Mouse (Mus musculus): ENCODE measurements around the gene Shisal1. TPM values are rescaled to one million over a fixed set of nuclear protein-coding genes. Genes with fewer than 3 reads are reported as not detected.

Shisal1 gene
- polyA plus RNA-seq, 1 experiment from 2014 or later, result 1.9 TPM

- Histone ChIP-seq H3K4me3 (ENCODE audit: low read length) (no peak overlapping the region), H3K4me2 (replicated peaks; ENCODE audit: low read depth, low read length) (no peak overlapping the region), H3K36me3 (ENCODE audit: insufficient read depth, low read length) (no peaks in the 10 kb centered on the region), H3K27ac (ENCODE audit: low read length) (no peak overlapping the region), H3K9ac (replicated peaks; ENCODE audit: low read length) (no peak overlapping the region), H3K27me3 (ENCODE audit: insufficient read depth, low read length) (no peaks in the 10 kb centered on the region), H3K4me1 (ENCODE audit: insufficient read depth, low read length) (peaks cover 7% of the 10 kb centered on the region), H3K9me3 (ENCODE audit: low read length) (0 out of 2 replicates have a peak, but pooled peaks cover 6% of the 10 kb centered on the region)
- 76% methylated on average over 5 of the region's 5 CpGs for WGBS
- ATAC-seq (ENCODE audit: low FRiP score, low TSS enrichment), result no peak
Observed at GRCm38 (mm10) chr15:84355081-84355480, 91.8 kb downstream of the Shisal1 start.

GRCm38 (mm10) chr15:84351915-84352844 lies 94.7 kb downstream of the Shisal1 start:
- H3K9ac ChIP-seq (replicated peaks; ENCODE audit: low read length), result no peak overlapping the region
- no peaks in the 10 kb centered on the region for H3K27me3 ChIP-seq (ENCODE audit: insufficient read depth, low read length)
- peaks cover 11% of the 10 kb centered on the region; the same call in 1 of the 2 replicates for H3K9me3 ChIP-seq (ENCODE audit: low read length)
- H3K4me2 ChIP-seq (replicated peaks; ENCODE audit: low read depth, low read length), result no peak overlapping the region
- no peaks in the 10 kb centered on the region for H3K36me3 ChIP-seq (ENCODE audit: insufficient read depth, low read length)
- no peak for ATAC-seq (ENCODE audit: low FRiP score, low TSS enrichment)
- no peak overlapping the region for H3K4me3 ChIP-seq (ENCODE audit: low read length)
- H3K4me1 ChIP-seq (ENCODE audit: insufficient read depth, low read length), result peaks cover 10% of the 10 kb centered on the region
- 0 out of 2 replicates have a peak overlapping the region, but pooled peaks have one; percentile 25 for H3K27ac ChIP-seq (ENCODE audit: low read length)
- WGBS, result 55% methylated on average over 21 of the region's 21 CpGs

DNA sequence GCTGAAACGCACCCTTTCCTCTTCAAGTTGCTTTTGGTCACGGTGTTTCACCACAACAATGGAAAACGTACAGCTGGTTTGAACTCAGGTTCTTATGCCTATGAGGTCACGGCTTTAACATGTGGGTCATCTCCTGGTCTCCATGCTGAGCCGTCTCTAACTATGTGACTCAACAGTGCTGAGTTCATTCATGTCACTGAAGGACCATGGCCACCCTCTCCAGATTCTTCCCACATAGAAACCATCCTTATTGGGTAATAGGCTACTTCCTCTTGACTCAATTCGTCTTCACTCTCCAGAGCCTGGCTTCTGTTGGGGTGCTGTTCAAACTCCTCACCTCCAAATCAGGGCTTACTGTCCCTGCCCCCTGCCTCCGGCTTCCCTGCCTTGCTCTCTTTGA lies 95.6 kb downstream of the Shisal1 start:
- 80% methylated on average over 7 of the region's 7 CpGs for WGBS
- Histone ChIP-seq H3K27ac (ENCODE audit: low read length) (no peak overlapping the region), H3K4me3 (ENCODE audit: low read length) (no peak overlapping the region), H3K27me3 (ENCODE audit: insufficient read depth, low read length) (no peaks in the 10 kb centered on the region), H3K9me3 (ENCODE audit: low read length) (peaks cover 11% of the 10 kb centered on the region; the same call in 1 of the 2 replicates), H3K9ac (replicated peaks; ENCODE audit: low read length) (no peak overlapping the region), H3K4me1 (ENCODE audit: insufficient read depth, low read length) (peaks cover 10% of the 10 kb centered on the region), H3K4me2 (replicated peaks; ENCODE audit: low read depth, low read length) (no peak overlapping the region), H3K36me3 (ENCODE audit: insufficient read depth, low read length) (no peaks in the 10 kb centered on the region)
- ATAC-seq (ENCODE audit: low FRiP score, low TSS enrichment), result no peak

DNA sequence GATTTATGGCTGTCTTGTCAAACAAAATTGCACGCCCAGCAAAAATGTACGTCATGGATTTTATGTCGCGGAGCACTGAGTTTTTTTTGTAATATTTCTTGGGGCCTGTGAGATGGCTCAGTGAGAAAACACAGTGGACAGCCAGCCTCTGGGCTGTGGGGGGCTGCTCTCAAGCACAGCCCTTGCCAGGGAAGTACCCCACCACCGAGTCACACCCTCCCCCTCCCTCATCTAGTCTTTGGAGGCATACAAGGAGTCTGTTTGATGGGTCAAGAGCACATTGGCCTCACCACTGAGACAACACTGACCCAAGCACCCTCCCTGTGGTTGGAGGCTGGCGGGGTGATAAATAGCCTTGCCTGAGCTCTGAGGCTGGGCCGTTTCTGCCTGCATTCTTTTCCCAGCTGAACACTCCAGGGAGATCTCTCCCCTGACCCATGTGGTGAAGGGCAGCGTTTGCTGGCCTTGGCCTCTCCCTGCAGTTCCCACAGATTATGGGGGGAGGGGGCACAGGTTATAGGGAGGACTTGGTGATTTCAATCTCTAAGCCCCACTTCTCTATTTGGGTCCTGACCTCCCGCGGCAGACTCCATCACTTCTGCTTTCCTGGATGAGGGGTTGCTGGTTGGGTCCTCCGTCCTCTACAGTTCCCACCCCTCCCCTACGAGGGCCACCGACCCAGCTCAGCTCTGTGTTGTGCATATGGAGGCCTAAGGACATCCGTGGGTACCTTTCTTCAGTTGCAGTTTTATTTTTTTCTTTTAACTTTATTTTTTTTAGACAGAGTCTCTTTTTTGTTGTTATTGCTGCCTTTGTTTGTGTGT lies 96.8 kb downstream of the Shisal1 start:
- no peak overlapping the region for H3K27ac ChIP-seq (ENCODE audit: low read length)
- peaks cover 11% of the 10 kb centered on the region; the same call in 1 of the 2 replicates for H3K9me3 ChIP-seq (ENCODE audit: low read length)
- H3K4me1 ChIP-seq (ENCODE audit: insufficient read depth, low read length), result peaks cover 10% of the 10 kb centered on the region
- no peak overlapping the region for H3K4me2 ChIP-seq (replicated peaks; ENCODE audit: low read depth, low read length)
- H3K27me3 ChIP-seq (ENCODE audit: insufficient read depth, low read length), result no peaks in the 10 kb centered on the region
- no peaks in the 10 kb centered on the region for H3K36me3 ChIP-seq (ENCODE audit: insufficient read depth, low read length)
- no peak overlapping the region for H3K9ac ChIP-seq (replicated peaks; ENCODE audit: low read length)
- H3K4me3 ChIP-seq (ENCODE audit: low read length), result no peak overlapping the region
- 28% methylated on average over 14 of the region's 14 CpGs for WGBS
- ATAC-seq (ENCODE audit: low FRiP score, low TSS enrichment), result peak; percentile 39; the same call in 1 of the 2 replicates

DNA sequence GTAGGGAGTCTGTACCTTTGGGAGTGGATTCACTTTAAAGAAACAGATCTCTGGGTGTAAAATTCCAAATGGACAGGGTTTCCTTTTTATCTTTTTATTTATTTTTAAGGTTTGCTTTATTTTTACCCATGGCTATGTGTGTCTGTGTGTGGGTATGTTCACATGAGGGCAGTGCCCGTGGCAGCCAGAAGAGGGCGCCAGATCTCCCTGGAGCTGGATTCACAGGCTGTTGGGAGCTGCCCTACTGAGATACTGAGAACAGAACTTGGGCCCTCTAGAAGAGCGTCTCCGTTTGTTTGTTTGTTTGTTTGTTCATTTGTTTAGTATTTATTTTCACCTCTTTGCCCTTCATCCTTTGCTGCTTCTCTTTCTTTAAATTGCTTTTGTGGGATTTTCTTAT lies 98.1 kb downstream of the Shisal1 start:
- no peak for ATAC-seq (ENCODE audit: low FRiP score, low TSS enrichment)
- 88% methylated on average over 4 of the region's 4 CpGs for WGBS

GRCm38 (mm10) chr15:84340926-84341325 lies 106.0 kb downstream of the Shisal1 start:
- no peaks in the 10 kb centered on the region for H3K27me3 ChIP-seq (ENCODE audit: insufficient read depth, low read length)

More for the DNA sequence above, 98.1 kb downstream of the Shisal1 start:
- Histone ChIP-seq H3K4me3 (ENCODE audit: low read length) (no peak overlapping the region), H3K27me3 (ENCODE audit: insufficient read depth, low read length) (no peaks in the 10 kb centered on the region), H3K9ac (replicated peaks; ENCODE audit: low read length) (no peak overlapping the region), H3K4me1 (ENCODE audit: insufficient read depth, low read length) (peaks cover 10% of the 10 kb centered on the region), H3K27ac (ENCODE audit: low read length) (no peak overlapping the region), H3K9me3 (ENCODE audit: low read length) (peaks cover 8% of the 10 kb centered on the region; the same call in 1 of the 2 replicates), H3K36me3 (ENCODE audit: insufficient read depth, low read length) (no peaks in the 10 kb centered on the region), H3K4me2 (replicated peaks; ENCODE audit: low read depth, low read length) (no peak overlapping the region)

DNA sequence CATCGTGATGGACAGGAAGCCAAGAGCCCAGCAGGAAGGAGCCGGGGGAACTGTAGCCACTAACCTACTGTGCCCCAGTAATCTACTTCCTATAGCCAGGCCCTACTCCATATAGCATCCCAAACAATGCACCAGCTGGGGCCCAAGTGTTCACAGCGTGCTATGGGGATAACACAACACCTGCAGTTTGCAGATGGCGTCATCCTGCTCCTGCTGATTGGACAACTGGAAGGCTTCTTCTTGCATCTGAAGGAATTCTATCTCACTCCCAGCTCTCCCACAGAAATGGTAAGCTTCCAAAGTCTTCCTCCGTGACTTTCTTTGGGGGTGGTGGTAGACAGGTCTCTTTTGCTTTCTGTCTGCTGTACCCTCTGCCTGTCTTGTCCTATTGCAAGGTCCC lies 109.3 kb downstream of the Shisal1 start:
- H3K27ac ChIP-seq (ENCODE audit: low read length), result no peak overlapping the region
- H3K9ac ChIP-seq (replicated peaks; ENCODE audit: low read length), result no peak overlapping the region
- H3K9me3 ChIP-seq (ENCODE audit: low read length), result no peaks in the 10 kb centered on the region
- WGBS, result 72% methylated on average over 5 of the region's 5 CpGs
- H3K4me3 ChIP-seq (ENCODE audit: low read length), result no peak overlapping the region
- H3K4me2 ChIP-seq (replicated peaks; ENCODE audit: low read depth, low read length), result no peak overlapping the region
- no peak for ATAC-seq (ENCODE audit: low FRiP score, low TSS enrichment)
- no peaks in the 10 kb centered on the region for H3K36me3 ChIP-seq (ENCODE audit: insufficient read depth, low read length)
- H3K27me3 ChIP-seq (ENCODE audit: insufficient read depth, low read length), result no peaks in the 10 kb centered on the region
- H3K4me1 ChIP-seq (ENCODE audit: insufficient read depth, low read length), result no peaks in the 10 kb centered on the region

More at GRCm38 (mm10) chr15:84340926-84341325, 106.0 kb downstream of the Shisal1 start:
- Histone ChIP-seq H3K4me3 (ENCODE audit: low read length) (no peak overlapping the region), H3K36me3 (ENCODE audit: insufficient read depth, low read length) (no peaks in the 10 kb centered on the region), H3K9me3 (ENCODE audit: low read length) (no peaks in the 10 kb centered on the region), H3K9ac (replicated peaks; ENCODE audit: low read length) (no peak overlapping the region), H3K4me2 (replicated peaks; ENCODE audit: low read depth, low read length) (no peak overlapping the region), H3K27ac (ENCODE audit: low read length) (no peak overlapping the region), H3K4me1 (ENCODE audit: insufficient read depth, low read length) (no peaks in the 10 kb centered on the region)
- WGBS, result 63% methylated on average over 2 of the region's 2 CpGs
- ATAC-seq (ENCODE audit: low FRiP score, low TSS enrichment), result no peak

DNA sequence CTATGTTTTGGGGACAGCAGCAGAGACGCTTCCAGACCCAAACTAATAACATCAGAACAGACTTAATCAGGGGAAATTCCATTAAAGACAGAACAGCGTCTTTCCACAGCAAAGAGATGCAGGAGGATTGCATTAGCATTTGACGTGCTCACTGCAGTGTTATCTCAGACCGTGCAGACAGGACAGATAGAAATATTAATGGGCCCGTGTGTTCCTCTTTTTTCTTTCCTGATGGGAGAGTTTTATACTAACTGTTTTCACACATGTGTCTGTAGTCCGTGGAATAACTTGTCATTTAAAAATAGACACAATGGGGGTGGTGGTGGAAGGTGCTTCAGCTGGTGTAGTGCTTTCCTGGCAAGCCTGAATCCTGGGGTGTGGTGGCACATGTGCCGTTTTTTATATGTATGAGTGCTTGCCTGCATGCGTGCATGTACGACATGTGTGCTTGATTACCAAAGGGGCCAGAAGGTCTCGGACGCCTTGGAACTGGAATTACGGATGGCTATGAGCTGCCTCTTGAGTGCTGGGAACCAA lies 110.5 kb downstream of the Shisal1 start:
- Histone ChIP-seq H3K27me3 (ENCODE audit: insufficient read depth, low read length) (no peaks in the 10 kb centered on the region), H3K27ac (ENCODE audit: low read length) (no peak overlapping the region), H3K4me1 (ENCODE audit: insufficient read depth, low read length) (no peaks in the 10 kb centered on the region; the same call in 1 of the 2 replicates), H3K4me2 (replicated peaks; ENCODE audit: low read depth, low read length) (no peak overlapping the region), H3K36me3 (ENCODE audit: insufficient read depth, low read length) (no peaks in the 10 kb centered on the region), H3K9me3 (ENCODE audit: low read length) (no peaks in the 10 kb centered on the region), H3K9ac (replicated peaks; ENCODE audit: low read length) (no peak overlapping the region), H3K4me3 (ENCODE audit: low read length) (no peak overlapping the region)
- WGBS, result 71% methylated on average over 12 of the region's 12 CpGs
- ATAC-seq (ENCODE audit: low FRiP score, low TSS enrichment), result no peak

DNA sequence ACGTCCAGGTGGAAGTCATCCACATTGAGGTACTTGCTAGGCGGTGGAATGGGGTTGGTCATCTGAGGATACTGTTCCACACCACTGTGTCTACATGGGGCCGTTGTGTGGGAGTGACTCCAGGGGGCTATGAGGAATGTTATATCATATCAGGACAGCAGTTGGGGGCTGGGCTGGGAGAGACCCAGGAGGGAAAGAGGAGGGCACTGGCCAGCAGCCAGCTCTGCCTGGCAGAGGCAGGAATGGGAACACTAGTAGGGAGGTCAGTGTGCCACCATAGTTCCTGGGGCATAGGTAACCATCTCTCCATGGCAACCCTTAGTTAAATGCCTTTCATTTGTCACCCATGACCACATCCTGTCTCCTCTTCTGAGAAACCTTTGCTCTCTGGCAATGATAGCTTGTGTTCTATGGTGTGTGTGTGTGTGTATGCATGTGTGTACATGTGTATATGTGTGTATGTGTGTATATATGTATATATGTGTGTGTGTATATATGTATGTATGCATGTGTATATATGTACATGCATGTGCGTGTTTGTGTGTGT lies 115.8 kb downstream of the Shisal1 start:
- Histone ChIP-seq H3K9me3 (ENCODE audit: low read length) (no peaks in the 10 kb centered on the region), H3K4me3 (ENCODE audit: low read length) (no peak overlapping the region), H3K4me1 (ENCODE audit: insufficient read depth, low read length) (peaks cover 21% of the 10 kb centered on the region), H3K27me3 (ENCODE audit: insufficient read depth, low read length) (no peaks in the 10 kb centered on the region), H3K27ac (ENCODE audit: low read length) (no peak overlapping the region), H3K36me3 (ENCODE audit: insufficient read depth, low read length) (no peaks in the 10 kb centered on the region), H3K9ac (replicated peaks; ENCODE audit: low read length) (no peak overlapping the region), H3K4me2 (replicated peaks; ENCODE audit: low read depth, low read length) (no peak overlapping the region)
- 42% methylated on average over 4 of the region's 4 CpGs for WGBS
- ATAC-seq (ENCODE audit: low FRiP score, low TSS enrichment), result peak; percentile 50

All from kidney, embryonic 16.5 days (tissue).